Comparison of ENCODE assay signal across 24 mouse cellular contexts in the genomic region with DNA sequence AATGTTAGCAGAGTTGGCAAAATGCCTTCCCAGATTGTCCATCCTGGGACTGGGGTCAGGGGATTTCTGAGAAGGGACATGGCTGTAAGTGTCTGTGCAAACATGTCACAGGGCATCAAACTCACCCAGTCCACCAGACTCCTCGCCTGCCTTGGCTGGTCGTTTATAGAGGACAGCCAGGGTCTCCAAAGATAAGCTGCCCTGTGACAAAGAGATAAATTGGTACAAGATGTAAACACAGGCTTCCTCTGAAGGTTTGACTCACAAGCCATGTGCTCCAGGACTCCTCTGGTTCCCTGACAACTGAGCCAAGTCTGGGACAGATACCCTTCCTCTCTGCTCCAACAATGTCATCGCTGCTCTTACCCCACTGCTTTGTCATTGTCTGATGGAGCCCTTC. TPM values are rescaled to one million over a fixed set of nuclear protein-coding genes. Genes with fewer than 3 reads are reported as not detected.
DNase-seq lines count a peak whose midpoint lies in the region; ATAC-seq lines count a peak whose summit lies in the region.
"Had no signal": no experiment of that assay in that cellular context is flagged by ENCODE, and none has a peak within 500 bp of the region (broad histone marks: within the 10 kb centered on the region; RNA-seq: fewer than 3 reads in every experiment).

No protein-coding gene starts in this region.

- no peak overlapping the region for H3K4me3 ChIP-seq in lung, embryonic 15.5 days
- no peak overlapping the region for H3K4me3 ChIP-seq in liver, embryonic 16.5 days (ENCODE audit: low read depth, low read length)
- H3K4me3 ChIP-seq: embryonic facial prominence, embryonic 10.5 days; erythroblast, embryonic 14.5 days had no signal

- H3K4me2 ChIP-seq in lung, embryonic 15.5 days = no peak overlapping the region
- H3K4me2 ChIP-seq in liver, embryonic 16.5 days (ENCODE audit: low read depth, low read length) = no peak overlapping the region
- H3K4me2 ChIP-seq: midbrain, embryonic 11.5 days had no signal

- 0 out of 2 replicates have a peak, but pooled peaks have one; percentile 37 for ATAC-seq in lung, embryonic 15.5 days (ENCODE audit: borderline replicate concordance, extremely low read depth, low FRiP score, low TSS enrichment)
- peak; percentile 60; the same call in 1 of the 2 replicates for ATAC-seq in erythroblast, adult 5-6 weeks (replicated peaks; ENCODE audit: low FRiP score, poor library complexity, severe bottlenecking)
- peak; percentile 70 for ATAC-seq in liver, embryonic 16.5 days (ENCODE audit: low read depth)
- ATAC-seq: forebrain, embryonic 14.5 days had no signal

- H3K27me3 ChIP-seq in lung, embryonic 15.5 days = no peaks in the 10 kb centered on the region
- no peaks in the 10 kb centered on the region for H3K27me3 ChIP-seq in liver, embryonic 16.5 days (ENCODE audit: control insufficient read depth, insufficient read depth, low read depth, low read length)

- no peak overlapping the region for H3K9ac ChIP-seq in lung, embryonic 15.5 days
- H3K9ac ChIP-seq in liver, embryonic 16.5 days (ENCODE audit: low read depth, low read length) = no peak overlapping the region

- no peak for DNase-seq in lung, adult 18-20 months
- no peak for DNase-seq in kidney, adult 18-20 months
- DNase-seq in frontal cortex, postnatal 36 days (ENCODE audit: low spot score in 2 of 2) = no peak
- DNase-seq in adrenal gland, adult 18-20 months (ENCODE audit: low spot score in 2 of 2) = no peak
- DNase-seq: B cell, adult 2 months; cerebellum, adult 11-12 months; cerebellum, postnatal 36 days; heart, postnatal 4 days; kidney, postnatal 4 days; right cerebral cortex, postnatal 4 days; thymus, postnatal 25 days had no signal

- H3K9me3 ChIP-seq in lung, embryonic 15.5 days = no peaks in the 10 kb centered on the region
- no peaks in the 10 kb centered on the region for H3K9me3 ChIP-seq in liver, embryonic 16.5 days (replicated peaks; ENCODE audit: control insufficient read depth, low read length)
- H3K9me3 ChIP-seq: embryonic facial prominence, embryonic 10.5 days had no signal

- H3K36me3 ChIP-seq in lung, embryonic 15.5 days = no peaks in the 10 kb centered on the region
- H3K36me3 ChIP-seq in liver, embryonic 16.5 days (ENCODE audit: control insufficient read depth, insufficient read depth) = no peaks in the 10 kb centered on the region
- H3K36me3 ChIP-seq: embryonic facial prominence, embryonic 10.5 days had no signal

- H3K4me1 ChIP-seq in lung, embryonic 15.5 days = peaks cover 6% of the 10 kb centered on the region; the same call in 1 of the 2 replicates
- H3K4me1 ChIP-seq in liver, embryonic 16.5 days (ENCODE audit: control insufficient read depth, low read depth, low read length) = peaks cover 6% of the 10 kb centered on the region

- H3K27ac ChIP-seq in lung, embryonic 15.5 days = no peak overlapping the region
- no peak overlapping the region; the same call in 1 of the 2 replicates for H3K27ac ChIP-seq in liver, embryonic 16.5 days (ENCODE audit: low read length)
- H3K27ac ChIP-seq: embryonic facial prominence, embryonic 10.5 days had no signal

- WGBS in lung, embryonic 15.5 days = 14% methylated on average over 3 of the region's 3 CpGs
- 20% methylated on average over 3 of the region's 3 CpGs for WGBS in liver, embryonic 16.5 days (ENCODE audit: insufficient replicate concordance)

RNA-seq across cellular contexts. Expression of a gene that starts 1.2 kb away (rescaled TPM):
- not detected in 2 replicates for polyA plus RNA-seq in lung, embryonic 15.5 days (2015; fragmentation: Nextera tagmentation; extraction: Ambion mirVana)
- total RNA-seq in erythroblast, adult 5-6 weeks (2015; ENCODE audit: low replicate concordance) = not detected in 2 replicates
- not detected in 2 replicates for total RNA-seq in erythroblast, adult 5-6 weeks (2017; ENCODE audit: low replicate concordance)
- polyA plus RNA-seq in liver, embryonic 16.5 days (2015; fragmentation: Nextera tagmentation; extraction: Ambion mirVana) = not detected in 2 replicates
- not detected for total RNA-seq in adrenal gland, adult 18-20 months (2021)
- total RNA-seq: heart, postnatal 4 days; layer of hippocampus, postnatal 10 days; left cerebral cortex, postnatal 10 days; neutrophil, adult 5-6 weeks had no signal
- polyA plus RNA-seq: erythroblast, embryonic 14.5 days; forebrain, embryonic 14.5 days; heart, embryonic 14.5 days; kidney, embryonic 14.5 days; testis, adult 2 months had no signal

RNA-seq across cellular contexts. Expression of a gene that starts 19.6 kb away (rescaled TPM):
- 0.16 and 0.50 TPM in 2 replicates for polyA plus RNA-seq in lung, embryonic 15.5 days (2015; fragmentation: Nextera tagmentation; extraction: Ambion mirVana)
- not detected in 2 replicates for total RNA-seq in erythroblast, adult 5-6 weeks (2015; ENCODE audit: low replicate concordance)
- total RNA-seq in erythroblast, adult 5-6 weeks (2017; ENCODE audit: low replicate concordance) = not detected in 2 replicates
- 0.85 and 1.8 TPM in 2 replicates for polyA plus RNA-seq in liver, embryonic 16.5 days (2015; fragmentation: Nextera tagmentation; extraction: Ambion mirVana)
- under 1 TPM in 1 of 2 experiments, not detected in 1; 0.66 TPM for total RNA-seq in adrenal gland, adult 18-20 months (2021)
- total RNA-seq: heart, postnatal 4 days; neutrophil, adult 5-6 weeks had no signal
- polyA plus RNA-seq: erythroblast, embryonic 14.5 days; heart, embryonic 14.5 days had no signal
